ENCODE assay signal across 30 mouse cellular contexts in genomic region chr4:126546183-126546582, GRCm38 (mm10).
"Had no signal": no experiment of that assay in that cellular context is flagged by ENCODE, and none has a peak within 500 bp of the region (broad histone marks: within the 10 kb centered on the region; RNA-seq: fewer than 3 reads in every experiment).

No protein-coding gene starts in this region.

- H3K4me1 ChIP-seq: heart, embryonic 15.5 days; hindbrain, embryonic 10.5 days; hindbrain, embryonic 12.5 days; hindbrain, embryonic 13.5 days; hindbrain, embryonic 15.5 days; intestine, embryonic 15.5 days; kidney, embryonic 15.5 days had no signal

- H3K4me3 ChIP-seq: heart, embryonic 12.5 days; heart, embryonic 13.5 days; heart, embryonic 15.5 days; hindbrain, embryonic 10.5 days; hindbrain, embryonic 12.5 days; hindbrain, embryonic 13.5 days; hindbrain, embryonic 15.5 days; intestine, embryonic 15.5 days; kidney, embryonic 15.5 days; layer of hippocampus, adult 2 months; left cerebral cortex, adult 2 months had no signal

- H3K9me3 ChIP-seq: heart, embryonic 15.5 days; hindbrain, embryonic 10.5 days; hindbrain, embryonic 12.5 days; hindbrain, embryonic 13.5 days; hindbrain, embryonic 15.5 days; intestine, embryonic 15.5 days; kidney, embryonic 15.5 days had no signal

- H3K27me3 ChIP-seq: heart, embryonic 12.5 days; heart, embryonic 15.5 days; hindbrain, embryonic 12.5 days; hindbrain, embryonic 15.5 days; intestine, embryonic 15.5 days had no signal

- H3K36me3 ChIP-seq: heart, embryonic 12.5 days; heart, embryonic 13.5 days; heart, embryonic 15.5 days; hindbrain, embryonic 10.5 days; hindbrain, embryonic 12.5 days; hindbrain, embryonic 13.5 days; hindbrain, embryonic 15.5 days; intestine, embryonic 15.5 days; kidney, embryonic 15.5 days had no signal

- H3K27ac ChIP-seq: heart, embryonic 13.5 days; heart, embryonic 15.5 days; hindbrain, embryonic 10.5 days; hindbrain, embryonic 12.5 days; hindbrain, embryonic 13.5 days; hindbrain, embryonic 14.5 days; hindbrain, embryonic 15.5 days; hindbrain, postnatal 0 days; intestine, embryonic 15.5 days; kidney, embryonic 15.5 days; kidney, postnatal 0 days; layer of hippocampus, adult 2 months; left cerebral cortex, adult 2 months had no signal

- DNase-seq: heart, postnatal 14 days; heart, postnatal 36 days; heart, postnatal 4 days; kidney, adult 11 months; kidney, adult 18-20 months; kidney, adult 2 months; kidney, adult 8-10 months; kidney, adult 9 months; kidney, postnatal 10 days; kidney, postnatal 14 days; kidney, postnatal 25 days; kidney, postnatal 36 days; kidney, postnatal 4 days; layer of hippocampus, adult 9-11 months; layer of hippocampus, postnatal 36 days had no signal

- H3K9ac ChIP-seq: heart, embryonic 12.5 days; heart, embryonic 13.5 days; heart, embryonic 15.5 days; hindbrain, embryonic 12.5 days; hindbrain, embryonic 13.5 days; hindbrain, embryonic 14.5 days; hindbrain, embryonic 15.5 days; intestine, embryonic 15.5 days; kidney, embryonic 15.5 days had no signal

- H3K4me2 ChIP-seq: heart, embryonic 11.5 days; heart, embryonic 12.5 days; heart, embryonic 13.5 days; heart, embryonic 15.5 days; hindbrain, embryonic 12.5 days; hindbrain, embryonic 13.5 days; hindbrain, embryonic 14.5 days; hindbrain, embryonic 15.5 days; intestine, embryonic 15.5 days; kidney, embryonic 15.5 days had no signal
